Mouse (Mus musculus) liver, embryonic 14.5 days (tissue): ENCODE measurements around the gene Eya2.

Experiments used
- CTCF ChIP-seq: IDR thresholded peaks from 2 replicates; pipeline ENCODE4 v1.5.1; 2016; ENCODE audit warnings: antibody characterized with exemption, low read depth, control low read depth
- EP300 ChIP-seq: IDR thresholded peaks from 2 replicates; pipeline ENCODE4 v1.6.1; 2016; ENCODE audit warnings: antibody characterized with exemption, low read depth

- TF ChIP-seq EP300 = 0 out of 2 replicates have a peak, but pooled peaks have one; percentile 12
- no peak for TF ChIP-seq CTCF
These were observed 198.4 kb downstream of the Eya2 start for GRCm38 (mm10) chr2:165793283-165793638.
